Mouse (Mus musculus): Measurements from ENCODE around the gene Katnal1. TPM values are rescaled to one million over a fixed set of nuclear protein-coding genes. Genes with fewer than 3 reads are reported as not detected.

Katnal1 gene
- polyA plus RNA-seq, 1 experiment from 2014 or later = 31.1 TPM

- H3K27ac ChIP-seq (ENCODE audit: low read depth, low read length) = no peak overlapping the region
- WGBS = 62% methylated on average over 11 of the region's 11 CpGs
- no peak overlapping the region for H3K4me2 ChIP-seq
- peaks cover 3% of the 10 kb centered on the region; the same call in 1 of the 2 replicates for H3K9me3 ChIP-seq (ENCODE audit: control insufficient read depth, low read length)
- H3K36me3 ChIP-seq (ENCODE audit: control insufficient read depth, insufficient read depth, low read length) = no peaks in the 10 kb centered on the region
- ATAC-seq (ENCODE audit: low FRiP score) (peak; percentile 40; the same call in 1 of the 2 replicates), DNase-seq (ENCODE audit: low spot score, missing footprints) (no peak)
- peaks cover 3% of the 10 kb centered on the region for H3K4me1 ChIP-seq (ENCODE audit: control insufficient read depth, insufficient read depth, low read length)
- H3K27me3 ChIP-seq (ENCODE audit: control insufficient read depth, insufficient read depth, low read length) = no peaks in the 10 kb centered on the region
- no peak overlapping the region for H3K9ac ChIP-seq (ENCODE audit: low read length)
- no peak overlapping the region for H3K4me3 ChIP-seq (ENCODE audit: low read depth, low read length)
Measured at GRCm38 (mm10) chr5:148939948-148940382, 10.8 kb upstream of the Katnal1 start.

GRCm38 (mm10) chr5:148936516-148936951 lies 7.4 kb upstream of the Katnal1 start:
- ATAC-seq (ENCODE audit: low FRiP score) = no peak
- WGBS = 91% methylated on average over 3 of the region's 3 CpGs

GRCm38 (mm10) chr5:148935871-148936270 lies 6.8 kb upstream of the Katnal1 start:
- H3K4me3 ChIP-seq (ENCODE audit: low read depth, low read length) = no peak overlapping the region
- no peaks in the 10 kb centered on the region for H3K36me3 ChIP-seq (ENCODE audit: control insufficient read depth, insufficient read depth, low read length)
- no peaks in the 10 kb centered on the region for H3K9me3 ChIP-seq (ENCODE audit: control insufficient read depth, low read length)
- WGBS = 86% methylated on average over 6 of the region's 6 CpGs
- DNase-seq (ENCODE audit: low spot score, missing footprints) = no peak
- H3K9ac ChIP-seq (ENCODE audit: low read length) = no peak overlapping the region
- H3K27ac ChIP-seq (ENCODE audit: low read depth, low read length) = no peak overlapping the region
- H3K4me2 ChIP-seq = no peak overlapping the region
- H3K4me1 ChIP-seq (ENCODE audit: control insufficient read depth, insufficient read depth, low read length) = no peaks in the 10 kb centered on the region; the same call in 1 of the 2 replicates
- ATAC-seq (ENCODE audit: low FRiP score) = no peak
- H3K27me3 ChIP-seq (ENCODE audit: control insufficient read depth, insufficient read depth, low read length) = no peaks in the 10 kb centered on the region

More at GRCm38 (mm10) chr5:148936516-148936951, 7.4 kb upstream of the Katnal1 start:
- no peaks in the 10 kb centered on the region; the same call in 1 of the 2 replicates for H3K4me1 ChIP-seq (ENCODE audit: control insufficient read depth, insufficient read depth, low read length)
- no peak overlapping the region for H3K4me2 ChIP-seq
- H3K36me3 ChIP-seq (ENCODE audit: control insufficient read depth, insufficient read depth, low read length) = no peaks in the 10 kb centered on the region
- H3K4me3 ChIP-seq (ENCODE audit: low read depth, low read length) = no peak overlapping the region
- H3K27ac ChIP-seq (ENCODE audit: low read depth, low read length) = no peak overlapping the region
- no peaks in the 10 kb centered on the region for H3K27me3 ChIP-seq (ENCODE audit: control insufficient read depth, insufficient read depth, low read length)
- no peak overlapping the region for H3K9ac ChIP-seq (ENCODE audit: low read length)
- no peak for DNase-seq (ENCODE audit: low spot score, missing footprints)
- H3K9me3 ChIP-seq (ENCODE audit: control insufficient read depth, low read length) = no peaks in the 10 kb centered on the region

GRCm38 (mm10) chr5:148935071-148935821 lies 6.1 kb upstream of the Katnal1 start:
- WGBS = 47% methylated on average over 7 of the region's 7 CpGs
- DNase-seq (ENCODE audit: low spot score, missing footprints) (no peak), ATAC-seq (ENCODE audit: low FRiP score) (no peak)
- Histone ChIP-seq H3K27me3 (ENCODE audit: control insufficient read depth, insufficient read depth, low read length) (no peaks in the 10 kb centered on the region), H3K4me3 (ENCODE audit: low read depth, low read length) (no peak overlapping the region), H3K27ac (ENCODE audit: low read depth, low read length) (no peak overlapping the region), H3K4me2 (no peak overlapping the region), H3K9me3 (ENCODE audit: control insufficient read depth, low read length) (no peaks in the 10 kb centered on the region), H3K36me3 (ENCODE audit: control insufficient read depth, insufficient read depth, low read length) (no peaks in the 10 kb centered on the region), H3K9ac (ENCODE audit: low read length) (no peak overlapping the region), H3K4me1 (ENCODE audit: control insufficient read depth, insufficient read depth, low read length) (no peaks in the 10 kb centered on the region; the same call in 1 of the 2 replicates)

GRCm38 (mm10) chr5:148934457-148934856 lies 5.3 kb upstream of the Katnal1 start:
- DNase-seq (ENCODE audit: low spot score, missing footprints) = no peak
- Histone ChIP-seq H3K4me1 (ENCODE audit: control insufficient read depth, insufficient read depth, low read length) (no peaks in the 10 kb centered on the region; the same call in 1 of the 2 replicates), H3K4me3 (ENCODE audit: low read depth, low read length) (no peak overlapping the region), H3K27ac (ENCODE audit: low read depth, low read length) (no peak overlapping the region), H3K27me3 (ENCODE audit: control insufficient read depth, insufficient read depth, low read length) (no peaks in the 10 kb centered on the region), H3K36me3 (ENCODE audit: control insufficient read depth, insufficient read depth, low read length) (no peaks in the 10 kb centered on the region), H3K4me2 (no peak overlapping the region), H3K9ac (ENCODE audit: low read length) (no peak overlapping the region), H3K9me3 (ENCODE audit: control insufficient read depth, low read length) (no peaks in the 10 kb centered on the region)
- WGBS = 75% methylated on average over 6 of the region's 6 CpGs
- ATAC-seq (ENCODE audit: low FRiP score) = no peak

GRCm38 (mm10) chr5:148933767-148934166 lies 4.6 kb upstream of the Katnal1 start:
- ATAC-seq (ENCODE audit: low FRiP score) (no peak), DNase-seq (ENCODE audit: low spot score, missing footprints) (no peak)
- no peaks in the 10 kb centered on the region for H3K27me3 ChIP-seq (ENCODE audit: control insufficient read depth, insufficient read depth, low read length)
- H3K9me3 ChIP-seq (ENCODE audit: control insufficient read depth, low read length) = no peaks in the 10 kb centered on the region
- peaks cover 2% of the 10 kb centered on the region; the same call in 1 of the 2 replicates for H3K4me1 ChIP-seq (ENCODE audit: control insufficient read depth, insufficient read depth, low read length)
- no peak overlapping the region for H3K4me3 ChIP-seq (ENCODE audit: low read depth, low read length)
- H3K27ac ChIP-seq (ENCODE audit: low read depth, low read length) = no peak overlapping the region
- H3K9ac ChIP-seq (ENCODE audit: low read length) = no peak overlapping the region
- 77% methylated on average over 8 of the region's 8 CpGs for WGBS
- no peak overlapping the region for H3K4me2 ChIP-seq
- H3K36me3 ChIP-seq (ENCODE audit: control insufficient read depth, insufficient read depth, low read length) = no peaks in the 10 kb centered on the region

- no peak overlapping the region for H3K27ac ChIP-seq (ENCODE audit: low read depth, low read length)
- no peaks in the 10 kb centered on the region for H3K36me3 ChIP-seq (ENCODE audit: control insufficient read depth, insufficient read depth, low read length)
- H3K4me2 ChIP-seq = no peak overlapping the region
- H3K9me3 ChIP-seq (ENCODE audit: control insufficient read depth, low read length) = no peaks in the 10 kb centered on the region
- H3K9ac ChIP-seq (ENCODE audit: low read length) = no peak overlapping the region
- no peak for ATAC-seq (ENCODE audit: low FRiP score)
- no peaks in the 10 kb centered on the region for H3K27me3 ChIP-seq (ENCODE audit: control insufficient read depth, insufficient read depth, low read length)
- peaks cover 2% of the 10 kb centered on the region; the same call in 1 of the 2 replicates for H3K4me1 ChIP-seq (ENCODE audit: control insufficient read depth, insufficient read depth, low read length)
- DNase-seq (ENCODE audit: low spot score, missing footprints) = no peak
- 89% methylated on average over 1 of the region's 1 CpGs for WGBS
- no peak overlapping the region for H3K4me3 ChIP-seq (ENCODE audit: low read depth, low read length)
Measured at GRCm38 (mm10) chr5:148931301-148931700, 2.2 kb upstream of the Katnal1 start.

GRCm38 (mm10) chr5:148928382-148929115 lies 571 bp downstream of the Katnal1 start:
- peak; percentile 99 for ATAC-seq (ENCODE audit: low FRiP score)
- under 1% methylated on average over 69 of the region's 69 CpGs for WGBS
- peak overlapping the region; percentile 62 for H3K4me2 ChIP-seq

More at GRCm38 (mm10) chr5:148928382-148929115, 571 bp downstream of the Katnal1 start:
- H3K27ac ChIP-seq (ENCODE audit: low read depth, low read length) = peak overlapping the region; percentile 93
- peak overlapping the region; percentile 94 for H3K9ac ChIP-seq (ENCODE audit: low read length)
- H3K36me3 ChIP-seq (ENCODE audit: control insufficient read depth, insufficient read depth, low read length) = no peaks in the 10 kb centered on the region
- H3K4me3 ChIP-seq (ENCODE audit: low read depth, low read length) = peak overlapping the region; percentile 70
- DNase-seq (ENCODE audit: low spot score, missing footprints) = peak; percentile 99
- H3K9me3 ChIP-seq (ENCODE audit: control insufficient read depth, low read length) = no peaks in the 10 kb centered on the region
- no peaks in the 10 kb centered on the region for H3K27me3 ChIP-seq (ENCODE audit: control insufficient read depth, insufficient read depth, low read length)
- H3K4me1 ChIP-seq (ENCODE audit: control insufficient read depth, insufficient read depth, low read length) = peaks cover 2% of the 10 kb centered on the region; the same call in 1 of the 2 replicates
